Mouse (Mus musculus) regulatory T cell (primary cell): ENCODE data around the gene A3galt2.

Source experiments
- in situ Hi-C: fragments of 300-600 bp; cut with MboI, MseI; formaldehyde crosslinking; loops from one replicate; pipeline ENCODE4 v1.15.1; 2025; ENCODE audit warnings: high pct_unique_total_duplicates

The A3galt2 gene

GRCm38 (mm10) chr4:128748309-128748708 is 6.9 kb upstream of the A3galt2 start:
- in situ Hi-C loops: no loop called here

GRCm38 (mm10) chr4:128751006-128751405 is 4.2 kb upstream of the A3galt2 start:
- in situ Hi-C loops: no loop called here

GRCm38 (mm10) chr4:128752031-128752757 is 3.0 kb upstream of the A3galt2 start:
- in situ Hi-C loops: no loop called here

GRCm38 (mm10) chr4:128753571-128753970 is 1.6 kb upstream of the A3galt2 start:
- in situ Hi-C loops: no loop called here

GRCm38 (mm10) chr4:128755900-128756299 is 736 bp downstream of the A3galt2 start:
- in situ Hi-C loops: no loop called here

GRCm38 (mm10) chr4:128759214-128759613 is 4.0 kb downstream of the A3galt2 start:
- in situ Hi-C loops: no loop called here

GRCm38 (mm10) chr4:128760029-128760428 is 4.9 kb downstream of the A3galt2 start:
- in situ Hi-C loops: no loop called here

- in situ Hi-C loops: loop anchor here (5.0 kb wide), 1 partner anchor 90 kb away; no protein-coding TSS in a partner anchor
Observed at GRCm38 (mm10) chr4:128766929-128767328, 11.8 kb downstream of the A3galt2 start.

GRCm38 (mm10) chr4:128768120-128768519 is 13.0 kb downstream of the A3galt2 start:
- in situ Hi-C loops: loop anchor here (5.0 kb wide), 1 partner anchor 89 kb away; no protein-coding TSS in a partner anchor

GRCm38 (mm10) chr4:128769569-128770355 is 14.6 kb downstream of the A3galt2 start:
- in situ Hi-C loops: loop anchor here (5.0 kb wide), 1 partner anchor 88 kb away; no protein-coding TSS in a partner anchor

- in situ Hi-C loops: no loop called here
Observed at GRCm38 (mm10) chr4:128770698-128771097, 15.5 kb downstream of the A3galt2 start.

- in situ Hi-C loops: no loop called here
Observed at GRCm38 (mm10) chr4:128773820-128774219, 18.7 kb downstream of the A3galt2 start.

- in situ Hi-C loops: no loop called here
Observed at GRCm38 (mm10) chr4:128774467-128774866, 19.3 kb downstream of the A3galt2 start.

- in situ Hi-C loops: loop anchor here (5.0 kb wide), 1 partner anchor 59 kb away; no protein-coding TSS in a partner anchor
Observed at GRCm38 (mm10) chr4:128776568-128777289, 21.6 kb downstream of the A3galt2 start.

GRCm38 (mm10) chr4:128777593-128777992 is 22.4 kb downstream of the A3galt2 start:
- in situ Hi-C loops: loop anchor here (5.0 kb wide), 1 partner anchor 60 kb away; no protein-coding TSS in a partner anchor

GRCm38 (mm10) chr4:128782037-128782436 is 26.9 kb downstream of the A3galt2 start:
- in situ Hi-C loops: no loop called here

GRCm38 (mm10) chr4:128782645-128783044 is 27.5 kb downstream of the A3galt2 start:
- in situ Hi-C loops: no loop called here

- in situ Hi-C loops: no loop called here
Observed at GRCm38 (mm10) chr4:128784950-128785631, 29.9 kb downstream of the A3galt2 start.

GRCm38 (mm10) chr4:128785921-128786654 is 30.9 kb downstream of the A3galt2 start:
- in situ Hi-C loops: no loop called here
